Mouse (Mus musculus): ENCODE results near the gene Defb26.

DNA sequence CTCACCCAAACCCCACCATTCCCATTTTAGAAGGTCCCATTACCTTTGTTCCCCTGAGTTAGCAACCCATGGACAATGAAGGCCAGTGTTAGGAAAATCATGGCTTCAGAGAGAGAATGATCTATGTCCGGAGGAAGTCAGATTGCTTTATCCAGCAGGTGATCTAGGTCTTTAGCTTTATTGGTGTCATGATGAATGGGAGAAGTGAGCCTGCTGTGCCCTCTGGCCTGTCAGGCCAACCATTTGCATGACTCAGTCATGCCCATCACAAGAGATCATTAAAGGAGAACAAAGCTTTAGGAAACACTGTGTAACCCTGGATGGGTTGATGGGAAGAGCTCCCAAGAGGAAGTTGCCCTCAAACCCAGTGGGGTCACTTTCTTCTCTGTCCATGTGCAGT lies at the start of gene Defb26:
- TF ChIP-seq CTCF (IDR thresholded peaks at IDR 0.05; ENCODE audit: borderline replicate concordance, control insufficient read depth, extremely low read depth, insufficient read depth, low read length, poor library complexity) (no peak), POLR2A (IDR thresholded peaks at IDR 0.05; ENCODE audit: control insufficient read depth, extremely low read depth, insufficient read depth, low read length, poor library complexity) (no peak)
